Mouse (Mus musculus) neutrophil, adult 5-6 weeks (primary cell): ENCODE measurements at regions not wholly inside any gene's neighbourhood (a gene's known extent, or its start where the extent isn't known, plus 50 kb on each side); places are given as distances from the start of the nearest gene placed in this dataset.

Source experiments
- ATAC-seq: fragments of 151-379, 151-347 bp; 2 replicates; pipeline ENCODE4 v1.8.0; 2017; ENCODE audit warnings: mild to moderate bottlenecking, moderate TSS enrichment; ENCODE audit not compliant: insufficient number of reproducible peaks, poor library complexity, low FRiP score, severe bottlenecking; ENCODE audit errors: extremely low read depth

GRCm38 (mm10) chr1:156995180-156995951, 55.9 kb upstream of the Ralgps2 start:
- no peak for ATAC-seq

DNA sequence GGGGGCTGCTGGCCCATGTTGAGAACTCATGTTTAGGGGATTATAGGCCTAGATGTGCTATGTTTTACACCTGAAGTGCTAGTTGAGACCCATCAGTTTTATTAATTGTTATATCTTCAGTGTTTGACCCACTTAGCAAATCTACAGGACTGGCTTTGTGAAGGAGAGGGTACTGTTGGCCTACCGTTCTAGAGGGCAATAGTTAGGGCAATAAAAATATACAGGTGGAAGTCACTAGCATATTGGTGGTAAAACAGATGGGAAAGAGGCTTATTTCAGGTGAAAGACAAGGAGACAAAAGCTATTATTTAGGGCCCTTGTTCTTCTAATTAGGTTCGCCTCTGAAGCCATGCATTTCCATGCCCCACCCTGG, 55.2 kb upstream of the Ralgps2 start:
- no peak for ATAC-seq

- ATAC-seq, result no peak
Measured at GRCm38 (mm10) chr1:156994005-156994643, 54.7 kb upstream of the Ralgps2 start.

- ATAC-seq, result no peak
Measured at GRCm38 (mm10) chr1:156993105-156993504, 53.7 kb upstream of the Ralgps2 start.

GRCm38 (mm10) chr1:156992536-156992935, 53.1 kb upstream of the Ralgps2 start:
- no peak for ATAC-seq

GRCm38 (mm10) chr1:156990567-156991494, 51.4 kb upstream of the Ralgps2 start:
- ATAC-seq, result no peak

- peak; percentile 49; the same call in 1 of the 2 replicates for ATAC-seq
Measured at GRCm38 (mm10) chr1:156990112-156990511, 50.7 kb upstream of the Ralgps2 start.

DNA sequence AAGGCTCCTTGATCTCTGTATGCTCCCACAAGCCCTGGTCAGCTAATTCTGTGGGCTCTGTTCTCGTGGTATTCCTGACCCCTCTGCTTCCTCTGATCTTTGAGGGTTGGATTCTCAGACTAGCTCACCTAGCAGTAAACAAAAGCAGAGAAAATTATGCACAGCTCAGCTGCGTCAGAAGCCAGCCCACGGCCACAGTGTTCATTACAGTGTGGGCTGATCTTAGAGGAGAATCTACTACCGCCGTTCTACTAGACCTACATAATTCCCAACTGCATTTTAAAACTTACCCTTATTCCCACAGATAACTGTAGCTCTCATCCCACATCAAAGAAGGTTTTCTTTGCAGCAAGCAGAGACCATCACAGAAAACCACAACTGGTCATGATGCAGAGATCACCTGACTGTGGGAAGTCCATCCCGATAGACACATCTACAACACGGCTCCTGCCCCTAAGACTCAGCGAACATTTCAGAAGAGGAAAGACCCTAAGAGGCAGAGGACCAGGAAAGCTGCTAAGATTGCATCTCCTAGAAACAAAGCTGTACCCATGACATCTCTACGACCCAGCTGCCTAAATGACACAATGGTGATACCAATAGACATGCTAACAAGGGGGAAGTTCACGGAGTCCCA, 49.8 kb upstream of the Ralgps2 start:
- ATAC-seq, result no peak
